Mouse (Mus musculus): ENCODE measurements around the gene Pakap.

DNA sequence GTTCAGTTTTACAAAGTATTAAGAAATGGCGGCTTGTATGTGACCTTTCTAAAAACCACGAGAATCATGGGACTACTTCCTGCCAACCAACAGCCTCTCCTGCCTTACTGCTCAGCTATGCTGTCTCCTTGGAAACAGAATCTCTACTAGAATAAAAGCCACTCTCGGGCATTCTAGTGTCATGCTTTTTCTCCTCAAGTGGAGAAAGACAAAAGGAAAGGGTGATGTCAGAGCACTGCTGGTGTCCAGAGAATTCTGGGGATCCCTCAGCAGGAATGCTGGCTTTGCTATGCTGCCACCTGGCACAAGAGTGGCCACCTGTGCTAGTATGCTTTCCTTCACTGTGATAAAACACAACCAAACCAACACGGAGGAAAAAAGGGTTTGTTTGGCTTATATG lies 92.5 kb downstream of the Pakap start:
- TF ChIP-seq POLR2A (IDR thresholded peaks at IDR 0.05; ENCODE audit: control insufficient read depth, extremely low read depth, insufficient read depth, low read length, poor library complexity), result no peak
- TF ChIP-seq CTCF (IDR thresholded peaks at IDR 0.05; ENCODE audit: borderline replicate concordance, control insufficient read depth, extremely low read depth, insufficient read depth, low read length, poor library complexity), result no peak

Data from thymus, adult 2 months (tissue).